Mouse (Mus musculus): Measurements from ENCODE around the gene Adgrv1.

Adgrv1 gene

GRCm38 (mm10) chr13:81045345-81045744, 587.6 kb downstream of the Adgrv1 start:
- DNase-seq (ENCODE audit: low spot score) = no peak

Measured in left cerebral cortex, adult 11 months (tissue).